Mouse (Mus musculus): Measurements from ENCODE around the gene Cdkl3.

Cdkl3 gene

DNA sequence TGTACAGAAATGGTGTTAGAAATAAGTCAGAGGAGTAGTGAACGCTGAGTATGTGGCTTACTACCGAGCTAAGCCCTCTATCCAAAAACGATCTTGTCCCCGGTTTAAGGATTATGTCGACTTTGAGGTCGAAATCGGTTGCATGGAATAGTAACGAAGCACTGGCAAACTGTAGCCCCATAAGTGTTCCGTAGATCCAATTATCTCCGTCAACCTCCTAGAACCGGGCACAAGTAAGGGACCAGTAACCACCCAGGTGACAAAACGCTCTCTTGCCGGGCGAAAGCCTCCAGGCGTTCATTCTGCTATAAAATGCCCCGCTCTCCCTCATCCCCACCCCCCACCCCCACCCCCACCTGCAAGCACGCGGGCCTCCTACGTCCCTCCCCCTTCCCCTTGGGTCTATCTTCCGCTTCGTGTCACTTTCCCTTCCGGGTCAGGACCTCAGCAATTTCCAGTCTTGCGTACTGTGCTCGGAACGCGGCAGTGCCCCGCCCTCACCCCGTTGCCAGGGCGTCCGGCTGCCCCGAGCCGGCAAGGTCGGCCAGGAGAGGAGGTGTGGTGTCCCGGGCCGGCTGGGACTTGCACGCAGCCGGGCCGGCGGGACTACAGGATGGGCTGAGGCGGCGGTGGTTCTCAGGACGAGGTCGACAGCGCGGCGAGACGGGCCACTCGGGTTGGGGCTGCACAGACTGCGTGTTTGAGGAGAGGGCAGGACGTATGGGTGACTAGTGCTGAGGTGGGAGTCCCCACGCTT lies at the start of gene Cdkl3:
TSS of gene Cdkl3 (plus strand) at position 450 of the 757 bp plus-strand sequence.
- in situ Hi-C loops (cut with MboI; ENCODE audit: unreplicated experiment in 2 of 2): loop anchor here in 1 of 2 experiments (5.0 kb wide), 1 partner anchor 67 kb away; no protein-coding TSS in a partner anchor

GRCm38 (mm10) chr11:51956112-51956511 lies 47.9 kb upstream of the Cdkl3 start:
- in situ Hi-C loops (cut with MboI; ENCODE audit: unreplicated experiment in 2 of 2): no loop called here

DNA sequence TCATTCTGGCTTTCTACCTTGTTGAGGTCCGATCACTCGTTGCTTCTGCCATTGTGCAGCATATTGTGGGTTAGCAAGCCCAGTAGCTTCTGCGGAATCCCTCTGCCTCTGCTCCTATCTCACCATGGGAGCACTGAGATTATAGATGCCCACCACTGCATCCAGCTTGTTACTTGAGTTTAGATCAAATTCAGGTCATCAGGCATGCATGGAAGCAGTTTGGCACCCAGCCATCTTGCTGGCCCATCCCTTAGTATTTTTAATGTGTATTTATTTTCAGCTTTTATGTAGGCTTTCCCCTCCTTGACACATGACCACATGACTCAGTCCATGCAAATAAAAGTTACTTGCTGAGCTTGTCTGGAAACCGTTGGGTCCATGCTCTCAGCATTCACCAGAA lies 46.3 kb upstream of the Cdkl3 start:
- in situ Hi-C loops (cut with MboI; ENCODE audit: unreplicated experiment in 2 of 2): no loop called here

DNA sequence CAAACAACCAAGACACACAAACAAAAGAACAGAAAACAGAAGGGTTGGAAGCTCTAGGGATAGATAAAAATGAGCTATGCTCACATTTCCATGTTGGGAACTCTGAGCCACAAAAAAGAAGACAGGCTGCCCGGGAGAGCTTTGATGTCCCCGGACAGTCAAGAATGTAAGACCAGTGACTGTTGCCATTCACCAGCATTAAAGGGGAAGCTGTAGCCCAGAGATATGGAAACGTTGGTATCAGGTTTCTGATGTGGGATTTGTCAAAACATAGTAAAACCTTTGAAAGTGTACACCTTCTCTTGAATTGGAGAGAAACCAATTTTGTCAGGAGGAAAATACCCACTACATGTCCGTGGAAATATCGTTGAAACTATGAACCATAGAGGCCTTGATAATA lies 44.5 kb upstream of the Cdkl3 start:
- in situ Hi-C loops (cut with MboI; ENCODE audit: unreplicated experiment in 2 of 2): no loop called here

- in situ Hi-C loops (cut with MboI; ENCODE audit: unreplicated experiment in 2 of 2): no loop called here
These were observed 44.0 kb upstream of the Cdkl3 start for GRCm38 (mm10) chr11:51960061-51960460.

- in situ Hi-C loops (cut with MboI; ENCODE audit: unreplicated experiment in 2 of 2): no loop called here
These were observed 43.0 kb upstream of the Cdkl3 start for GRCm38 (mm10) chr11:51960967-51961471.

DNA sequence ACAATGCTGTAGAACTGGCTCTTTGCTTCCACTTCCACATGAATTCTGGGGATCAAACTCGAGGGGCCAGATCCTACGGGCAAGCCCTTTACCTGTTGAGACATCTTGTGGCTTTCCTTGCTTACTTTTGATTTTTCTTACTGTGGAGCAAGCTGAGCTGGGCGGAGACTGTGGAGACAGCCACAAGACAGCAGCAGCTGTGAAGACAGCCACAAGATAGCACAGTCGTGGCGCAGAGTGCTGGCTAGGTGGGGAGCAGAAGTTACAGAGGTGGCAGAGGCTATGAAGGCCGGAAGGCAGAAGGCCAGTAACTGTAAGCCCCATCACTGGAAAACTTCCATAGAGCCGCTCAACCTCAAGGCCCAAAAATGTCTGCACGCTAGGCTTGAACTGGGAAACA lies 42.3 kb upstream of the Cdkl3 start:
- in situ Hi-C loops (cut with MboI; ENCODE audit: unreplicated experiment in 2 of 2): no loop called here

GRCm38 (mm10) chr11:51962277-51962676 lies 41.7 kb upstream of the Cdkl3 start:
- in situ Hi-C loops (cut with MboI; ENCODE audit: unreplicated experiment in 2 of 2): no loop called here

- in situ Hi-C loops (cut with MboI; ENCODE audit: unreplicated experiment in 2 of 2): loop anchor here (5.0 kb wide), 4 partner anchors 34 to 149 kb away; partner anchors contain the start of gene Jade2 (in 1 of the 2)
These were observed 37.4 kb upstream of the Cdkl3 start for GRCm38 (mm10) chr11:51966651-51967050.

DNA sequence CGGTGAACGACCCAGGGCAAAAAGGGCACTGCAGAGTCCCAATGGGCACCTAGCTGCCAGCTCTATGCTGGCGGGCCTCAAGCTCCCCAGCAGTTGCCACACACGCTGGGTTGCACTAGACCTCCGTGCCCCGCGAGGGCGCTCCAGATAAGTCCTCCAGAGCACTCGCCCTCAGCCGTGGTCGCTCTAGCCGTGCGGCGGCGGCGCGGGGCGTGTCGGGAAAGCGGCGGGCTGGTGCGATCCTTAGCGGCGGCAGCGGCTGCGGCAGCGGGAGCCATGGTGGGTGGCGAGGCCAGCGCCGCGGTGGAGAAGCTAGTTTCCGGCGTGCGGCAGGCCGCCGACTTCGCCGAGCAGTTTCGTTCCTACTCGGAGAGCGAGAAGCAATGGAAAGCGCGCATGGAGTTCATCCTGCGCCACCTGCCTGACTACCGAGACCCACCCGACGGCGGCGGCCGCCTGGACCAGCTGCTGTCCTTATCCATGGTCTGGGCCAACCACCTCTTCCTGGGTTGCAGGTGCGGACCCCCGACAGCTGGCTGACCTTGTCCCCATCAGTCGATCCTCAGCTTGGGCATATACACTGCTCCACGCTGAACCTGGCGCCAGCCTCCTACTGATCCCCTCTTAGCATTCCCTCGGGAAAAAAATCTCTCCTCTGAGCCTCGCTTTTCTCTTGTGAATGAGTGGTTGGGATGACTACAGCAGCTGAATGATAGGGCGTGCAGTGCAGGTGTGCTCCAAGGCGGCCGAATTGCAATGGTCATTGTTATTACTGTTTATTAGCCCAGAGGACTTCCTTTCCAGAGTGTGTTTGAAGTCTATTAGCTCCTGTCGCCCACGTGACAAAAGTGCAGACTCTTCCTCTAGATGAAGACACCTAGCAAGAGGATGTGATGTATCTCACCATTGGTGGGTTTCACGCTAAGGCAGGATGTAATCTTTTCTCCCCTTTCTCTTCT lies 36.3 kb upstream of the Cdkl3 start, which contains the start of gene Cdkn2aipnl:
TSS of gene Cdkn2aipnl (plus strand) at position 219 of the 959 bp plus-strand sequence.
- in situ Hi-C loops (cut with MboI; ENCODE audit: unreplicated experiment in 2 of 2): loop anchor here (5.0 kb wide), 4 partner anchors 35 to 150 kb away; partner anchors contain the start of gene Jade2 (in 1 of the 2)

- in situ Hi-C loops (cut with MboI; ENCODE audit: unreplicated experiment in 2 of 2): loop anchor here (5.0 kb wide), 4 partner anchors 37 to 152 kb away; partner anchors contain the start of gene Jade2 (in 1 of the 2)
These were observed 35.1 kb upstream of the Cdkl3 start for GRCm38 (mm10) chr11:51968896-51969295.

GRCm38 (mm10) chr11:51969511-51969910 lies 34.5 kb upstream of the Cdkl3 start:
- in situ Hi-C loops (cut with MboI; ENCODE audit: unreplicated experiment in 2 of 2): loop anchor here (5.0 kb wide), 4 partner anchors 37 to 152 kb away; partner anchors contain the start of gene Jade2 (in 1 of the 2)

DNA sequence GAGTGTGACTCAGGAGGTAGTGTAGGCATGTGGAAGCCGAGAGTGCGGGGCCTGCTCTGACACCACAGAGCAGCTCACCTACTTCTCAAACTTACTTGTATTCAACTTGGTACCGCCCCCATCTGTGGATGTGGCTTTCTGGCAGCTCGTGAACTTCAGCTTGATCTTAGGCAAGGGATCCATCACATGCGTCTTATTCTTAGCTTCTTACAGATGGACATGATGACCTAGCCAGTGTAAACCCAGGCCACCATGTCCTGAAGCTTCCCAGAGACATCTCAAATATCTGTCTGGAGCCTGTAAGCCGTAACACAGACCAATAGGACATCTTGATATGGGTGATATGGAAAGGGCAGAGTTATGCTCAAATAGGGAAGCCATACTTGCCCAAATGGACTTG lies 32.4 kb upstream of the Cdkl3 start:
- in situ Hi-C loops (cut with MboI; ENCODE audit: unreplicated experiment in 2 of 2): loop anchor here in 1 of 2 experiments (5.0 kb wide), 1 partner anchor 149 kb away; no protein-coding TSS in a partner anchor

GRCm38 (mm10) chr11:51999611-52000289 lies 4.3 kb upstream of the Cdkl3 start:
- in situ Hi-C loops (cut with MboI; ENCODE audit: unreplicated experiment in 2 of 2): loop anchor here in 1 of 2 experiments (5.0 to 10.0 kb wide), 2 partner anchors 62 to 395 kb away; partner anchors contain the start of gene Hnrnpab

GRCm38 (mm10) chr11:52000290-52000962 lies 3.6 kb upstream of the Cdkl3 start, which contains the start of gene Ube2b:
TSS of gene Ube2b (minus strand) at chr11:52000762.
- in situ Hi-C loops (cut with MboI; ENCODE audit: unreplicated experiment in 2 of 2): loop anchor here in 1 of 2 experiments (5.0 kb wide), 1 partner anchor 63 kb away; no protein-coding TSS in a partner anchor

DNA sequence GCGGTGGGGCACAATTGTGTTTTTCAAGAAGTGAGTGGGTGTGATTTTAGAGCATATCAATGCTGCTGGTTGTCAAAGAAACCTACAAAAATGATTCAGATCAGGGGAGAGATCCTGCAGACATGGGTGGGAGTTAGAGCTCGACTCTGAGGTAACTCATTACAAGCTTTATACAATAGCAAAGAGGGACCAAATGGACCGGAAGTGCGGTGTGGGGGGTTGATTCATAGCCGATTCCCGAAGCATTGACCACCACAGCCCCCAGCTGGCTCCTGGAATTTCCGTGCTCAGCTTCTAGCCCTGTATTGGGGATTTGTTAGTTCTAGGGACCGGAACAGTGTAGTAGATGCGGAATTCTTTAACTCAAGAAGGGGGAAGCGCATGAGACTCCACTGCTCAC lies 2.7 kb upstream of the Cdkl3 start:
- in situ Hi-C loops (cut with MboI; ENCODE audit: unreplicated experiment in 2 of 2): loop anchor here in 1 of 2 experiments (5.0 kb wide), 1 partner anchor 64 kb away; no protein-coding TSS in a partner anchor

GRCm38 (mm10) chr11:52001861-52002260 lies 2.2 kb upstream of the Cdkl3 start:
- in situ Hi-C loops (cut with MboI; ENCODE audit: unreplicated experiment in 2 of 2): loop anchor here in 1 of 2 experiments (5.0 kb wide), 1 partner anchor 65 kb away; no protein-coding TSS in a partner anchor

DNA sequence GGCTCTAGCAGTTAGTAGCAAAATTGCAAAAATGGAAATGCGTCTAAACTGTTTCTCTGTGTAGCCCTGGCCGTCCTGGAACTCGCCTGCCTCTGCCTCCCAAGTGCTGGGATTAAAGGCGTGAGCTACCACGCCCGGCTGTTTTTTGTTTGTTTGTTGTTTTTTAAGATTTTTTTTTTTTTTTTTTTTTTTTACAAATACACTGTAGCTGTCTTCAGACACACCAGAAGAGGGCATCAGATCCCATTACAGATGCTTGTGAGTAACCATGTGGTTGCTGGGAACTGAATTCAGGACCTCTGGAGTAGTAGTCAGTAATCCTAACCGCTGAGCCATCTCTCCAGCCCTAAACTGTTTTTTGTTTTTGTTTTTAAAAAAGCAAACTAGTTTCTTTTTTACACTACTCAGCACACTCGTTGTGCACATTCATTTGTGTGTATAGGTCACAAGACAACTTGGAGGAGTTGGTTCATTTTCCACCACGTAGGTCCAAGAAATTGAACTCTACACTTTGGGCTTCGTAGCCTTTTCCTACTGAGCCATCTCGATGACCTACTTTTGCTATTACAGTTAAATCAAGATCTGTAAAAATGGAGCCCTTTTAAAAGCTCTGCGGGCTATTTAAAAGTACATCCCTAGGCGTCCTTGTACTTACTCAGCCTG lies 1.0 kb upstream of the Cdkl3 start:
- in situ Hi-C loops (cut with MboI; ENCODE audit: unreplicated experiment in 2 of 2): loop anchor here in 1 of 2 experiments (5.0 kb wide), 1 partner anchor 66 kb away; no protein-coding TSS in a partner anchor

DNA sequence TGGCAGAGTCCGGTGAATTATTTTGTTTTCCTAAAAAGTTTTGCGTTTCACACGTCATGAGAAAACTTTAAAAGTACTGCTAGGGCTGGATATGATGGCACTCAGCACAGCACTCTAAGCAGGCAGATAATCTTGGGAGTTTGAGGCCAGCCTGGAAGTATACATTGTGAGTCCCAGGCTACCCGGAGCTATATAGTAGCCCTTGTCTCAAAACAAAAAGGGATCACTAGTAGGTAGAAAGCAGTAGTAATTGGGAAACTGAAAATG lies 583 bp upstream of the Cdkl3 start:
- in situ Hi-C loops (cut with MboI; ENCODE audit: unreplicated experiment in 2 of 2): loop anchor here in 1 of 2 experiments (5.0 kb wide), 1 partner anchor 66 kb away; no protein-coding TSS in a partner anchor
